11 mouse cellular contexts compared by ENCODE assay signal in the genomic region with DNA sequence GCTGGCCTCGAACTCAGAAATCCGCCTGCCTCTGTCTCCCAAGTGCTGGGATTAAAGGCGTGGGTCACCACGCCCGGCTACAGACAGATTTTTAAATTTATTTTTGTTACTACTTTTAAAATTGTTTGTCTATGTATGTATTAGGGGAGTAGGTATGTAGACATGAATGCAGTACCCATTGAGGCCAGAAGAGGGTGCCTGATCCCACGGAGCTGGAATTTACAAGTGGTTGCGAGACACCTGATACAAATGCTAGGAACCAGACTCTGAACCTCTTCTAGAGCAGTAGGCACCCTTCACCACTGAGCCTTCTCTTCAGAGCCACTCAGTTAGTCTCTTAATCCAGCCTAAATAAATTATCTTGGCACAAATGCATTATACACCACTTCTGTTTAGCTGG.
A peak's percentile ranks its signal among the peaks of the same experiment; 100 is the strongest.
DNase-seq lines count a peak whose midpoint lies in the region; ATAC-seq and TF ChIP-seq lines count a peak whose summit lies in the region.
"Had no signal": no experiment of that assay in that cellular context is flagged by ENCODE, and none has a peak within 500 bp of the region (broad histone marks: within the 10 kb centered on the region; RNA-seq: fewer than 3 reads in every experiment).

No protein-coding gene starts in this region.

- H3K4me3 ChIP-seq in gastrocnemius, adult 2 months: no peak overlapping the region
- H3K4me3 ChIP-seq: hindbrain, embryonic 13.5 days had no signal

- no peak for ATAC-seq in cerebellum, adult (ENCODE audit: insufficient number of reproducible peaks, low FRiP score, low TSS enrichment)

- intact Hi-C loops in gastrocnemius, adult 2 months (cut with DNase I): no loop called here
- intact Hi-C loops in gastrocnemius, postnatal 14 days (cut with DNase I; ENCODE audit: low total_unique reads): loop anchor here (5.0 kb wide), 1 partner anchor 76 kb away; no protein-coding TSS in a partner anchor

- no peak for DNase-seq in gastrocnemius, adult 2 months
- DNase-seq in gastrocnemius, postnatal 14 days: no peak
- peak; percentile 43 for DNase-seq in CD4-positive helper T cell, adult 2 months (ENCODE audit: low read depth, low spot score)
- DNase-seq in c-Kit-positive CD71-positive TER-119-negative erythroid progenitor cells, embryonic 14.5 days (ENCODE audit: low read depth): peak; percentile 19
- peak; percentile 64 for DNase-seq in lung, postnatal 14 days
- DNase-seq in layer of hippocampus, adult 9-11 months: no peak
- no peak for DNase-seq in embryo, embryonic 11 days
- DNase-seq: right cerebral cortex, postnatal 14 days had no signal

- TF ChIP-seq CTCF in gastrocnemius, adult 2 months (IDR thresholded peaks at IDR 0.05): peak; percentile 68

- no peak overlapping the region for H3K27ac ChIP-seq in gastrocnemius, adult 2 months
- H3K27ac ChIP-seq: hindbrain, embryonic 13.5 days; macrophage had no signal

Comparison
In these comparisons a context has a peak if more than half of its experiments do, and no peak if none do; other contexts are left out.
1. DNase-seq: peak in CD4-positive helper T cell, adult 2 months (single experiment), c-Kit-positive CD71-positive TER-119-negative erythroid progenitor cells, embryonic 14.5 days (single experiment) and lung, postnatal 14 days (single experiment); none in gastrocnemius, adult 2 months (single experiment), gastrocnemius, postnatal 14 days (single experiment), layer of hippocampus, adult 9-11 months (single experiment) and embryo, embryonic 11 days (single experiment).